Mouse (Mus musculus): Measurements from ENCODE around the gene Arfip1.

The Arfip1 gene

DNA sequence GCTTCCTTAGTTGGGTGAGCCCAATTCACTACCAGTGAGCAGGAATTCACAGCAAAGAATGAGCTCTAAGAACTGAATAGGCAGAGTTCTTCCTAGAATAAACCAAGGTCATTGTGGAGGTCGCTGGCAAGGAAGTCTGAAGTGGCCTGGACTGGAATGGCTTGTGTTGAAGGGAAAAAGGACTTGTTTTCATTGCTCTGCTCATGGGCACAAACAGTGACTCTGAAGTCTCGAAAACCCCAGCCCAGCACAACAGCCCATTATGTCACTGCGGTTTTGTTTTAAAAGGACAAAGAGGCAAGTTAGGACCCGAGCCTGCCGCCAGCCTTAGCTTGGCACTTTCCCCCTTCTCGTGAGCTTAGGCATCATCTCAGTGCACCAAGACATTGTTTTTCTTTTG, 93.7 kb downstream of the Arfip1 start:
- DNase-seq (ENCODE audit: low spot score in 2 of 2), result no peak

DNA sequence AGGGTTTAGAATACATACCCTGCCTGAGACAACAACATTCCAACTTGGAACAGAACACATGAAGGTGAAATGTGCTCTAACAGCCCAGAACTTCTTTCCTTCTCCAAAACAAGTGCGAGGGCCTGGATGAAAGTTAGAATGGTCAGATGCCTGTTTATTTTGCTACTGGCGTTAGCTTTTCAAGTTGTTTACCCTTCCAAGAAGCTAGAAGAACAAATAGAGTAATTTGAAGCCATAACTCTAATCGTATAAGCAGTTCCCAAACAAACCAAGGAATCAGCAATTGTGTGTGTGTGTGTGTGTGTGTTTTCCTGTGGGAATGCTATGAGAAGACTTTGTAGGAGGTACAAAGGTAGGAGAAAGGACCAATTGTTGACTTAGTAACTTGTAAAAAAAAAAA, 97.5 kb downstream of the Arfip1 start:
- no peak for DNase-seq (ENCODE audit: low spot score in 2 of 2)

DNA sequence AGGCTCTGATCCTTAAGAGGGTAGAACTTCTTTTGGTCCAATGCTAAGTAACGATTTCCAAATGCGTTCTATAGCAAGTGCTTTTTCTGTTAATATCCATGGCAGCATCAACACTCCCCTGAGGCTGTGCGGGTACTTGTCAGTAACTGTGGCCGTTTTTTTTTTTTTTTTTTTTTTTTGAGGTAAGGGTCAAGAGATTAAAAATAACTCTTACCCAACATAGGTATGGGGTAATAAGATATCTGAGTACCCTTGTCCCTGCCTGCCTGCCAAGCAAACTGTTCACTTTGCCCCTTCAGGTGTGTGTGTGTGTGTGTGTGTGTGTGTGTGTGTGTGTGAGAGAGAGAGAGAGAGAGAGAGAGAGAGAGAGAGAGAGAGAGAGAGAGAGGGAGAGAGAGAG, 98.1 kb downstream of the Arfip1 start:
- no peak for DNase-seq (ENCODE audit: low spot score in 2 of 2)

DNA sequence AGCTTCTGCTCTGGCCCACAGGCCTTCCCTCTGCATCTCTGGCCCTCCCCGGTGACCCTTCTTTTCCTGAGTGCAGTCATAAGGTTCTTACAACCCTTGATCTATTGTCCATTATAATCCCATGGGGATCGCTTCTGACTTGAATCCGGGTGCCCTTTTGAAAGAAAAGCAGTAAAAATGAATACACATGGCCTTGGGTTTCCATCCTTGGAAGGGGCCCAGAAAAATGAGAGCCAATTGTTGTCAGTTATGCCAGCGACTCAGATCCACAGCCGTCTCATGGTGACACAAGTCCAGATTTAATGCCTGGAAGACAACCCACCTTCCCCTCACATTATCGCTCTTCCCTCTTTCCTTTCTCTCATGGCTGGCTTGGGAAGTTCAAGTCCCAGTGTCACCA, 100.3 kb downstream of the Arfip1 start:
- no peak for DNase-seq (ENCODE audit: low spot score in 2 of 2)

DNA sequence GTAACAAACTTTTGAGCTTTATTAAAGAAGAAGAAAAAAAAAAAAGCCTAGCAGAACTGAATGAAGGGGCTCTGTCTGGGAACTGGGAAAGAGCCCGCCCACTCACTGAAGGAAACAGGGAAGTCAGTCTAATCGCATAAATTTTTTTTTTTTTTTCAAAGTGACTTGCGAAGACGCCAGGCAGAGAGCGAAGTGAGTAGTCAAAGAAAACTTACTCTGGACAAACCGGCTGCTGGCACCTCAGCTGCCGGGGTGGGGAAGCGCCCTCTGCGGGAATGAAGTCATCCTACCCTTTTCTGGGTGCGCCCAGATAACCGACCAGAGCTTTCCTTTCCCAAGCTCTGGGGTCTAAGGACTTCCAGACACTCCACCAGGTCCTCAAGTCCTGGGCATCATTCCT, 101.3 kb downstream of the Arfip1 start:
- no peak for DNase-seq (ENCODE audit: low spot score in 2 of 2)

DNA sequence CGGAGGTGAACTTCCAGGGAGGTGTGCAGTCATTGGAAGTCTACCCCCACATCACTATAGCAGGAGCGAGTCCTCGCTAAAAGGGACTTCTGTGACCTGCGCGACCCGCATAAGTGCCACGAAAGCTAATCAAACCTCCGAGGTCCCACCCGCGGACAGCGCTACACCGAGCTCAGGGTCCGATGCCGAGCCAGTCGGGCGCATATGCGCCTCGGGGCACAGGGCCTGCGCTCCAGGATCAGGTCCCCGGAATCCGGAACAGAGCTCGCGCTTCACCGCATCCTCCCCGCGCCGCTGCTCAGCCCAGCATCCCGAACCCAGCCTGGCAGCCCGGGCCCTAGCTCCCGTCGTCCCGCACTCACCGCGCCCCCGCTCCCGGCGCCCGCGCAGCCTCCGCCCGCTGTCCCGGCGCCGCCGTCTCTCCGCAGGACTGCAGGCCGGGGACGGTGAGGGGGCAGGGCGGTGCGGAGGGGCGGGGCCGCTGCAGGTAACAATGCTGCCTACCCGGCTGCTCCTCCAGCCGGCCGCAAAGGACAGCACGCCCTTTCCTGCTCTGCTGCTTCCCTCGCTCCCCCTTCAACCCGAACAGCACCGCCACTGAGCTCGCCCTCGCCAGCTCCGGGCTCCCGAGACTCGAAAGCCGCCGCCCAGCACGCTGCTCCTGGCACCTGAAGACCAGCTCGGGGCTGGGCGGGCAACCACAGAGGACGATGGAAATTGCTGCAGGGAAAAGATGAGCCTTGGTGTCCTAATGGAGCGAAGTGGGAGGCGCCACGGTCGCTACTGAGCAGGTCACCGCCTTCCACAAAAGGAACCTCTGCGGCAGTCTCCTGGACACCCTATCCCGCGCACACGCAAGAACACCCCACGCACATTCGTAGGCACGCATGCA, 102.2 kb downstream of the Arfip1 start, which contains the start of gene Fhdc1:
TSS of gene Fhdc1 (minus strand) at position 424 of the 892 bp plus-strand sequence.
- DNase-seq (ENCODE audit: low spot score in 2 of 2), result peak; percentile 12 to 21

DNA sequence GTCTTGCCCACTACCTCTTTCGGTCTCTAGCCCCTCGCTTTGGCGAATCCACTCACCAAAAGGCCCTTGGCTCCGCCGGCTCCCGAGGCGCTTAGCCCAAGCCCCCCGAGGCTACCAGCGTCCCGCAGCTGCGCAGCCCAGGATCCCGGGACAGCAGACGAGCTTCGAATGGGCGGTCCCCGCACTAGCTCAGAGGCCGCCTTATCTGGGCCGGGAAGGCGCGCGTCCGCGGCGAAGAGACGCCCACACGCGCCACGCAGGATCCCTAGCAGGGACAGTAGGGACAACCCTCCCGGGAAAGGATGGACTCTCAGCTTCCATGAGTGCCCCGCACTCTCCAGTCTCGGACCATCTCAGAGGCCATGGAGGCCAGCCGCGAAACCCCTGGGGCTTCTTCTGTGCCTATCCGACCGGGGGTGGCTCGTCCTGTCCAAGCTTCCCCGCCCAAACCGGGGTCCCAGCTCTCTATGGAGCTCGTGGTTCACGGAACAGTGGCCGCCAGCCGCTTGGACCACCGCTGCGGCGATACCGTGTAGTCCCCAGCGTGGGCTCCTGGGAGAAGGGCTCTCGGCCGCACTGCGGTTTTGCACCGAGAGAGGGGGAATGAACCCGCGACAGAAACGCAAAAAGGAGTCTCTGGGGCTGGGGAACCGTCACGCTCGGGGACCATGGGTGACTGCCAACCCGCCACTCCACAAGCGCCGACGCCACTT, 103.0 kb downstream of the Arfip1 start:
- DNase-seq (ENCODE audit: low spot score in 2 of 2), result no peak

DNA sequence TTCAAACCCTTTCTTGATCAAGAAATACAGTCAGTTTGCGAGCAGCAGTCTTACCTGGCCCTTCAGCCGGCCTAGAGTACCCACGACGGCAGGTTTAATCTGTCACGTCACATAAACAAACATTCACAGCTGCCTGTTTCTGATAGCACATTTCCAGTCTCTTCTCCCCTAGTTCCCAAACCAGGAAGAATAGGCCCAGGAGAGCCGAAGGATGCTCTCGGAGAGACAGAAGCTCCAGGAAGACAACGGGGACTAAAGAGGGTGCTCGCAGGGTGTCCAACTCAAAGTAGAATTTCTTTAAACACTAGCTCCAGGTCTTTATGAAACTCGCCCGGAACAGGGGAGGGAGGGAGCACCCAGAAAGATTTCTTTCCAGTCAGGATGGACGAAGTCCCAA, 103.5 kb downstream of the Arfip1 start:
- no peak for DNase-seq (ENCODE audit: low spot score in 2 of 2)

DNA sequence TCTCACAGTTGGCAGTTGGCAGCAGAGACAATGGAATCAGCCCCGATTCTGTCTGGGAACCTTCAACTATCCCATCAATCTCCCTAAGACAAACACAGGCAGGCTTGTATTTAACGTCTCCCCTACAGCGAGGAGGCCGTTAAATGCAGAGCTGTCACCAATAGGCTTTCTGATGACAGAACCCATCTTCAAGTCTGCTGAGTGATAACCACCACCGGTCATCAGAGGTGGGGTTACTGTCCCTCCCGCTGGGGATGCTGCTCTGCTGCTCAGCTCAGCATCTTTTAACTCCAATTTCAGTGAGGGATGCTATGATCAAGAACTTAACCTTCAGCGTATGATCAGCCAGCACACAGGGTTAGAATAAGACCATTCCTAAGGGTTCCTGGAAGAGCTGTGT, 104.2 kb downstream of the Arfip1 start:
- DNase-seq (ENCODE audit: low spot score in 2 of 2), result no peak

DNA sequence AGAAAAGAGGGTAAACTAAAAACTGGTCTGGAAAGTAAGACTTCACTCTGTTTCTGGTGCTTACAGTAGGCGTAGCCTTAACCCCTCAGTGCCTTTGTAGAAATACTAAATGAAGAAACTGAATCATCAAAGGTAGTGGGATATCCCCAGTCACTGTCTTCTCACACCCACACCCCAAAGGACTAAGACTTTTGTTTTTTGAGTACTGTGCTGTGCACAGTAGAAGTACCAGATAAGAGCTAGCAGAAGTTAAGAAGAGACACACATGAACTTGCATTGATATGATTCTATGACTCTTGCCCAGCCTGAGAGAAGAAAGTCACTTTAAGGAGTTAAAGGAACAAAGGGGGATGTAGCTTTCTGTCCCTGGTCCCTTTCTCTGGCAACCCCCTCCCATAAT, 104.9 kb downstream of the Arfip1 start:
- no peak for DNase-seq (ENCODE audit: low spot score in 2 of 2)

DNA sequence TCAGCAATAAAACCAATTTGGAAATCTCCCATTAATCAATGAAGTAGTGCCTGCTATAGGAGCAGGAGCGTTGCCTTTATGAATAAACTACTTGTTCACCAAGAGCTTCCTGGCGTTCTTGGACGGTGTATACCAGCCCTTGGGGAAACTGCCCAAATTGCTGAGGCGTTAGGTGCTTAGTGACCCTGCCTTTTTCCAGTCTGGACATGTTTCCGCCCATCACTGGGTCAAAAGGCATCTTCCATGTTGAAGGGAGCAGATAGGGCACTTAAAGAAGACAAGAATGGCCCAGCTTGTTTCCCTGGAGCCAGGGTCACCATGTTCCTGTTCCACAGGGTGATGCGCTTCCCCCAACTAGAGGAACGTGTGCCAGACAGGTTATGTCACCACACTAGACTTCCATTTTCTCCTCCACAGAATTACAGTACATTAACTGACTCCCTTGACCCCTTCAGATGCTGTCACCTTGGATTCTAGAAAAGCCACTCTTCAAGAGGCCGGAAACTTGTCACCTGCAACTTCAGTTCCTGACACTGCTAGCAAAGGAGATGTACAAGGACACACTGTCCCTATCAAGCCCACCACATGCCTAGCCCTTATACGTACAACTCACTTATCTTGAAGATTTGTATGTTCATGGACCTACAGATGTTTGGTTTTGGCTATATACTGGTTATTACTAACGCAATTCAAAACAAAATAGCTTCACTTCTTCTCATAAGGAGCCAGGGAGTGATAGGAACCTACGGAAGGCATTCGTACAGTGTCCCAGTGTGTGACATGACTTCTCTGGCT, 107.2 kb downstream of the Arfip1 start:
- DNase-seq (ENCODE audit: low spot score in 2 of 2), result no peak

DNA sequence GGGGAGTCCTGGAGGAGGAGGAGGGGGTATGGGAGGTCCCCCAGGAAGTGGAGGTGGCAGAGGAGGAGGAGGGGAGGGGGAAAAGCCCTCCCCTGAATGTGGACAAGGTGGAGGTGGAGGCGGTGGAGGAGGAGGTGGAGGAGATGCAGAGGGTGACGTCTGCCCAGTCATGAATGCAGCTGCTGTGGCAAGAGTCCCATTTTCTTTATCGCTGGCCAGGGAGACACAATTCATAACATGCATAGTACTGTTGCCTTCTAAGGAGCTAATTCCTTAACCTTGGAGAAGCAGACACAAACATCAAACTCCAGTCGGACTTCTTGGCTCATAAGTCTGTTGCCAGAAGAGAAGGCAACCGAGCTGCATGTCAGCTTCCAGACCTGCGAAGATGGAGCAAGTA, 108.0 kb downstream of the Arfip1 start:
- DNase-seq (ENCODE audit: low spot score in 2 of 2), result no peak

DNA sequence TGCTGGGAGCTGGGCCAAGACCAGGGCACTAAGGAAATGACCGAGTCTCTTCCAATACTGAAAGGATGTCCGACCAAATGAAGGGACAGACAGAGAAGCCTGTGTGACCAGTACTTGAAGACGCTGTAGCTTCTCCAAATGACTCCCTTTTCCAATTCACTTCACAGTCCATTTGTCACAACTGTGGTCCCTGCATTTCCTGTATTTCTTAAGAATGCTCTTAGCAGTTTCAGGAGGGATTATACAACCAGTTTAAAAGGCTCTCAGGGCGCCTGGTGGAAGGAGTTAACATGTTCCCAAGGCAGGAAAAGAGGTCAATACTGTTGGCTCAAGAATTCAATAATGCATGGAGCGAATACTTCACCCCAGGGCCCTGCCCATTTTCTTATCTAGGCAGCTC, 109.5 kb downstream of the Arfip1 start:
- no peak for DNase-seq (ENCODE audit: low spot score in 2 of 2)

DNA sequence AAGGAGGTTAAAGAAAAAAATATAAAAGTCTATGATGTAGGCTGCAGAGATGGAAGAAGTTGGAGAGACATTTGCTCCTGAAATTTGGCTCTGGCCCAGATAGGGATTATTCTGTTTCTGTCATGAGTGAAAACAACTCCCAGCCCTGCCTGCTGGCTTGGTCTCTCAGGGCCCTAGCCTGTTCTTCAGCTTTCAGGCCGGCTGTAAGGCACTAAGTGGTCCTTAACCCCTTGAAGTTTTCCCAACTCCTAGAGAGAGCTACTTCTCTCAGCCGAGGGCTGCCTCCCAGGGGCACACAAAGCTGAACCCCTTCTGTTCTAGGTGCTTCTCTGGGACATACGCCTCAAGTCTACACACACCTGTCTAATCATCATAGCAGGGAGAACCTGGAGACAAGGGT, 109.9 kb downstream of the Arfip1 start:
- no peak for DNase-seq (ENCODE audit: low spot score in 2 of 2)

DNA sequence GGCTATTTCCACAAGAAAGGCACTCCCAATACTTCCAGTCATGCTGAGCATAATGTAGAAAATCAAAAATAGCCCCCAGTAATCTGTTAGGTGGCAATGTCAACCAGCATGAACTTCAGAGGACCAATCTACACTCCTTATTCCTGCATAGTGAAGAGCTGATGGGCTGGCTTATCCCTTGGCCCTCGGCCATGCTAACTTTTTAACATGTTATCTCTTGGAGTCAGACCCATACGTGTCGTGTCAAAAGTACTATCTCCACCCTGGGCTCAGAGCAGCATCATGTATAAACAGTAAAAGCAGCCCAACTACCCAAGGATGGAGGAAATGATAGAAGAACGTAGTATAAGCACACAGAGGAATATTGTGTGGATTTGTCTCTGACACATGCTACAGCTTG, 111.3 kb downstream of the Arfip1 start:
- no peak for DNase-seq (ENCODE audit: low spot score in 2 of 2)

DNA sequence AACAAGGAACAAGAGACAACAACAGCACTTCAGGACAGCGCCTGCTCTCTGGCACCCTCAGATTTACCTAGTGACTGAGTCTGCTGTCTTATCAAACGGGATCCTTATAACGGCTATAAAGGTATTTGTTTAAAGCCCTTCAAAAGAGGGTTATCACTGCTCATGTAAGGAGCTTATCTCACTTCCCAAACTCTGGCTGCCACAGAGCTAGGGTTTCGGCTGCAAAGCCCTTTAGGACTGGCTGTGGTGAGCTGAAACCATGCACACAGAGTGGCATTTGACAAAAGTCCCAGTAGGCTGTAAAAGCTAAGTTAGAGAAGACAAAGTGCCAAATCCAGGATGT, 114.3 kb downstream of the Arfip1 start:
- no peak for DNase-seq (ENCODE audit: low spot score in 2 of 2)

DNA sequence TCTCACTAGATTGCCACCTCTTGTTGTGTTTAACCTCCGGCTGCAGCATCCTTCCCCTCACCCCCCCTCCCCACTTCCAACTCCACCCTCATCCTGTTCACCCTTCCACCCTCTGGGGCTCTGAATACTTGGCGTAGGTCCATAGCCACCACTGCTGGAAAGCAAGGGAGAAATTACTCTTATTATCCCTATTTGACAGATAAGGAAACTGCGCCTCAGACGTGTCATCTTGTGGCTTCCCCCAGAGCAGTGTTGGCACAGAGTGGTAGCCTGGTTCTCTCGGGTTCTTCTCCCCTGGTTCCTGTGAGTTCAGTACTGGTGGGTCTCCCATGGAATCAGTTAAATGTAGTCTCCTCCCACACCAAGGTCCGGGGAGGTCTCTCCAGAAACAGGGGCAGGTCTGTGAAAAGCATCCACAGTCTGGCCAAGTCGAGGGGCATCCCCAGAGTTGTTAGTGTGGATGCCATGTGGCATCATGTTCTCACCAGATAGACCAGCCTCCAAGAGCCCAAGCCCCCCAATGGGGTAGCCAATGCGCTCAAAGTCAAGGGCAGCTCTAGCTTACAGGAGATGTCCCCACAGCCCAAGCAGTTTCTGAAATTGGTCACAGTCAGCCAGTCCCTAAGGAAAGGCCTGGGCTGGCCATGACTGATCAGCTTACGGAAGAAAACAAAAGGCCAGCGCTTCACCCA, 114.9 kb downstream of the Arfip1 start:
- no peak for DNase-seq (ENCODE audit: low spot score in 2 of 2)

DNA sequence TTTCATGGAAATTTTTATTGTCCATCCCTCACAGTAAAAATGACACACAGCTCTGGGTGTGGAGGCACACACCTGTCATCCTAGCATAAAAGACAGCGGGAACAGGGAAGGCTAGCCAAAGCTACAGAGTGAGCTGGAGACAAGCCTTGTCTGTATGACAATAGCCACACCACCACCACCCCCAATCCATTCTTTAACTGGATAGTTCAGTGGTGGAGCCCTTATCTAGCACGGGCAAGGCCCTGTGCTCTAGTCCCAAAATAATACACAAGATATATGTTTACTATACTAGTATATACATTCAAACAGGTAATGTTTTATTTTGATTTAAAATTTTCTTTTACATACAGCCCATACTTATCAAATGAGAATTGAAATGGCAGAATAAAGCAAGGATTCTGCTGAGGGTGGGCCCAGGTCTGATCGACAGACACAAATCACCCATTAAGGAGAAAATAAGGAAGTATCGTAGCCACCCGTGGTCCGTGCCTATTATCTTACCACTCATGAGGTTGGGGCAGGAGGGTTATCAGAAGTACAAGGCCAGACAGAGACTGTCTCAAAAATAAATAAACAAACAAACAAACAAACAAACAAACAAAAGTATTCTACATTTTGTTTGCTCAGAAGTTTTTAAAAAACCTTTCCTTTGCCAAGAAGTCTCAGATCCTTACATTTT, 116.5 kb downstream of the Arfip1 start:
- DNase-seq (ENCODE audit: low spot score in 2 of 2), result no peak

DNA sequence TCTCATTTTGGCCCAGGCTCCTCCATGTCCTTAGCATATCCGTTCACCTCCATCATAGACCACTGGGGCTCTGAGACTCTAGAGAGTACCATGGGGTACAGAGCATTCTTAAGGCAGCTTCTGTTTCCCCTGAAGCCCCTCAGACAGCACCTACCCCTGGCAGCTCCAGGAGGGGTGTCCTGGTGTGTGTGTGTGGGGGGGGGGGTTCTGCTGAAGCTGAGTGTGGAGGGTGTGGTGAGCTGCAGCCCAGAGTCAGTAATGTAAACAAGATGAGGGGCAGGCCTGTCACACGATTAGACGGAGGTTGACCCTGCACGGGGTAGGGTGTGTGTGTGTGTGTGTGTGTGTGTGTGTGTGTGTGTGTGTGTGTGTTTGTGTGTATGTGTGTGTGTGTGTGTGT, 120.7 kb downstream of the Arfip1 start:
- DNase-seq (ENCODE audit: low spot score in 2 of 2), result no peak

DNA sequence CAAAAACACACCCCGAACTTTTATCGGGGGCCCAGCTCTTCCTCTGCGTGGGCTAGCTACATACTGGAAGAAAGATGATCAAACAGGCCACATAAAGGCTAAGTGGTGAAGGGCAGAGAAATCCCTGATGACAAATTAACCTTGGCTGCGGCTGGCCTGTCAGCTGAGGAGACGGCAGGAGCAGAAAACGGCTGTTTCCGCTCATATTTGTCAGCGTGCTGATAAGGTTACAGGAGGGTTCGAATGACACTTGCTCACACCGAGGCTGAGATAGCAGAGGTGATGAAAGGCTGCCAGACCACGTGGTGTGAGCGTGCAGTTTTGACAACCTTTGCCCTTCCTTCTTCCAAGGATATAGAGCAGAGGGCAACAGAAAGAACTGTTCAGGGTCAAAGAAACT, 121.5 kb downstream of the Arfip1 start:
- DNase-seq (ENCODE audit: low spot score in 2 of 2), result no peak

DNA sequence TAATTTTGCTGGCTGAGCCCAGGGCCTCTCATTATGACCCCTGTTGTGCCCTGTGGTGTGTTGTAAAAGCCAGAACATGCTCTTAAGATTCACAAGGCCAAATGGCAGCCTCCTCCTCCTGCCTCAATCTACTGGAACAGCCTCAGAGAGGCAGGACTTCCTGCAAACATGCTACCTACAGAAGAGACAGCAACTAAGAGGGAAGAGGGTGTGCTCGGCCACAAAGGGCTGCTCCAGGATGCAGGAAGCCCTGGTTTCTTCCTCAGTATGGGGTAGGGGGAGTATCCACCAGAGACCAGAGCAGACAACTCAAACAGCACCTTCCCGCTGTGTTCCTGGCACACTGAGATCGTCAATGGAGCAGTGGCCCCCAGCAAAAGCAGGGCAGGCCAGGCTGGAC, 121.9 kb downstream of the Arfip1 start:
- DNase-seq (ENCODE audit: low spot score in 2 of 2), result no peak
